Mouse (Mus musculus) urinary bladder, postnatal 25 days (tissue): ENCODE results near the gene Zc3h12b.
A peak's percentile ranks its signal among the peaks of the same experiment; 100 is the strongest.
"Not testable (repeated sequence)": the region's sequence is repeated elsewhere in the genome, so short reads cannot be mapped to it uniquely, and the experiment has no call there.

ENCODE experiments used
- DNase-seq: peaks from one replicate; pipeline ENCODE4 v3.0.0; 2022; ENCODE audit warnings: low spot score

Gene Zc3h12b

GRCm38 (mm10) chrX:95711227-95712111, at the start of gene Zc3h12b:
TSS of gene Zc3h12b (plus strand) at chrX:95711678.
- peak; percentile 28 for DNase-seq

- no peak for DNase-seq
These were observed 29.3 kb upstream of the Zc3h12b start for GRCm38 (mm10) chrX:95682206-95682605.

GRCm38 (mm10) chrX:95687119-95687518, 24.4 kb upstream of the Zc3h12b start:
- DNase-seq, result no peak

- peak; percentile 13 for DNase-seq
These were observed 26.8 kb downstream of the Zc3h12b start for GRCm38 (mm10) chrX:95738253-95738652.

- no peak for DNase-seq
These were observed 84.4 kb downstream of the Zc3h12b start for GRCm38 (mm10) chrX:95795881-95796280.

GRCm38 (mm10) chrX:95801790-95802189, 90.3 kb downstream of the Zc3h12b start:
- no peak for DNase-seq

GRCm38 (mm10) chrX:95852806-95853205, 141.3 kb downstream of the Zc3h12b start:
- no peak for DNase-seq

GRCm38 (mm10) chrX:95881111-95881510, 169.6 kb downstream of the Zc3h12b start:
- DNase-seq, result no peak

GRCm38 (mm10) chrX:95902716-95903115, 191.2 kb downstream of the Zc3h12b start:
- no peak for DNase-seq

GRCm38 (mm10) chrX:95935481-95935880, 224.0 kb downstream of the Zc3h12b start:
- DNase-seq, result no peak

- DNase-seq, result no peak
These were observed 234.0 kb downstream of the Zc3h12b start for GRCm38 (mm10) chrX:95945496-95945895.

GRCm38 (mm10) chrX:95948135-95948534, 236.7 kb downstream of the Zc3h12b start:
- no peak for DNase-seq

- no peak for DNase-seq
These were observed 239.3 kb downstream of the Zc3h12b start for GRCm38 (mm10) chrX:95950776-95951175.

- DNase-seq, result peak; percentile 65
These were observed 245.2 kb downstream of the Zc3h12b start, which contains the start of gene Las1l for GRCm38 (mm10) chrX:95956497-95957293. TSS of gene Las1l (minus strand) at chrX:95956962.

GRCm38 (mm10) chrX:95957461-95957860, 246.0 kb downstream of the Zc3h12b start:
- DNase-seq, result not testable (repeated sequence)

GRCm38 (mm10) chrX:95963366-95963765, 251.9 kb downstream of the Zc3h12b start:
- DNase-seq, result no peak

- DNase-seq, result no peak
These were observed 253.6 kb downstream of the Zc3h12b start for GRCm38 (mm10) chrX:95965036-95965435.

- DNase-seq, result peak; percentile 29
These were observed 256.5 kb downstream of the Zc3h12b start for GRCm38 (mm10) chrX:95967847-95968593.

- DNase-seq, result peak; percentile 64
These were observed 257.1 kb downstream of the Zc3h12b start for GRCm38 (mm10) chrX:95968594-95968965.

GRCm38 (mm10) chrX:95969116-95969515, 257.6 kb downstream of the Zc3h12b start:
- no peak for DNase-seq

GRCm38 (mm10) chrX:95969936-95970335, 258.5 kb downstream of the Zc3h12b start:
- DNase-seq, result no peak
